ENCODE assay signal across 8 mouse cellular contexts in genomic region chr7:19024096-19024506, GRCm38 (mm10). TPM values are rescaled to one million over a fixed set of nuclear protein-coding genes. Genes with fewer than 3 reads are reported as not detected.
A peak's percentile ranks its signal among the peaks of the same experiment; 100 is the strongest.
DNase-seq lines count a peak whose midpoint lies in the region; ATAC-seq and TF ChIP-seq lines count a peak whose summit lies in the region.

Sympk (plus strand) TSS chr7:19024377.

- no peak for TF ChIP-seq CTCF in Patski (IDR thresholded peaks at IDR 0.05)

- peak within 1 kb of the TSS; percentile 87 for H3K9ac ChIP-seq in hindbrain, embryonic 14.5 days

- peaks cover 8% of the 10 kb centered on the region for H3K36me3 ChIP-seq in hindbrain, embryonic 14.5 days (replicated peaks; ENCODE audit: control insufficient read depth, insufficient read depth)

- H3K27ac ChIP-seq in hindbrain, embryonic 14.5 days: peak within 1 kb of the TSS; percentile 66

- H3K4me3 ChIP-seq in hindbrain, embryonic 14.5 days (replicated peaks; ENCODE audit: low read length): peak within 1 kb of the TSS; percentile 97

- peak; percentile 72 for DNase-seq in Patski (ENCODE audit: low read depth, low spot score)
- peak; percentile 94 to 96 for DNase-seq in cerebellum, postnatal 14 days
- DNase-seq in frontal cortex, postnatal 25 days (ENCODE audit: low spot score in 2 of 2): peak; percentile 80 to 91
- DNase-seq in hindbrain, embryonic 14.5 days (ENCODE audit: low spot score): peak; percentile 98
- peak; percentile 94 to 96 for DNase-seq in layer of hippocampus, postnatal 36 days
- peak; percentile 97 for DNase-seq in lung, postnatal 36 days
- peak; percentile 98 for DNase-seq in retina, postnatal 1 day
- peak; percentile 75 to 95 for DNase-seq in urinary bladder, adult 18-20 months (ENCODE audit: low spot score in 2 of 2)

- peak; percentile 92 for ATAC-seq in Patski
- ATAC-seq in hindbrain, embryonic 14.5 days (ENCODE audit: low FRiP score): peak; percentile 96

- H3K27me3 ChIP-seq in Patski: peaks cover 2% of the 10 kb centered on the region
- H3K27me3 ChIP-seq in hindbrain, embryonic 14.5 days (ENCODE audit: control insufficient read depth, insufficient read depth, low read length): peaks cover 31% of the 10 kb centered on the region

- peaks cover 11% of the 10 kb centered on the region for H3K4me1 ChIP-seq in hindbrain, embryonic 14.5 days (replicated peaks; ENCODE audit: control insufficient read depth, insufficient read depth, low read length)

- 1% methylated on average over 49 of the region's 50 CpGs for WGBS in hindbrain, embryonic 14.5 days

- in situ Hi-C loops in Patski (cut with MboI; ENCODE audit: low pct_unique_long_range_greater_than_20kb): no loop called here

- H3K4me2 ChIP-seq in hindbrain, embryonic 14.5 days (replicated peaks): peak within 1 kb of the TSS; percentile 92

- CTCF ChIA-PET in Patski (lab: Charles Lee): interaction anchor here (0.9 to 3.0 kb wide), 2 partner anchors 15 to 17 kb away, joined by 3 to 17 read pairs; no protein-coding TSS in a partner anchor

- H3K9me3 ChIP-seq in hindbrain, embryonic 14.5 days (ENCODE audit: control insufficient read depth, low read length): no peaks in the 10 kb centered on the region

- POLR2A ChIA-PET in Patski (lab: Charles Lee): no interaction called here

RNA-seq across cellular contexts. Expression of gene Sympk, which starts in this region (rescaled TPM):
- 104 TPM for polyA plus RNA-seq in Patski (2021)
- 18.7 and 18.8 TPM in 2 replicates for polyA plus RNA-seq in hindbrain, embryonic 14.5 days (2014; fragmentation: Nextera tagmentation; extraction: Ambion mirVana)
- total RNA-seq in layer of hippocampus, postnatal 36 days (2021): 100 to 1,000 TPM; 111 to 113 TPM

Comparison
In these comparisons a context has a peak if more than half of its experiments do, and no peak if none do; other contexts are left out.
1. Peak in every context shown above with its lines: DNase-seq, ATAC-seq, H3K4me3 ChIP-seq and H3K27ac ChIP-seq.